Mouse (Mus musculus) ovary, adult 18-20 months (tissue): ENCODE results near the gene Lexm.
A peak's percentile ranks its signal among the peaks of the same experiment; 100 is the strongest.

ENCODE experiments used
- DNase-seq: peaks from one replicate; pipeline ENCODE4 v3.0.0; 2022; ENCODE audit warnings: low spot score, mixed read lengths

Gene Lexm

DNA sequence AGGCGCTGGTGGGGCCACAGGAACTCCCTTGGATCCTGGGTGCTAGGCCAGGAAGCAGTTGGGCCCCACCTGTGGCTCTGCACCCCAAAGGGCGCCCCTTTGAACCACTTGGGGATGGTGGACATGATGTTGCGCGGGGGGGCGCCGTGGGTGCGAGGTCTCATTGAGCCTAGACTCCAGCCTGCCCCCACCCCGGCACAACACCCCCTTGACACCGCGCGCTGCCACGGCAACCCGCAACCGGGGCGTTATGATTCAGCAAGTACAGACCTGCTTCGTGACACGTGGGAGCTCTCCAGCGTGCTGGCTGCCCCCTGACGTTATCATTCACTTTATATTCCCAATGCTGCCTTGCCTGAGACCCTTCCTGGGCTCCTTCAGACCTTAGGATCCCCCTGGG lies at the start of gene Lexm:
TSS of gene Lexm (minus strand) at position 186 of the 400 bp plus-strand sequence.
- DNase-seq = no peak

- no peak for DNase-seq
Measured at GRCm38 (mm10) chr4:106666546-106666945, 49.5 kb upstream of the Lexm start.

GRCm38 (mm10) chr4:106665673-106666072 lies 48.6 kb upstream of the Lexm start:
- no peak for DNase-seq

GRCm38 (mm10) chr4:106665269-106665668 lies 48.2 kb upstream of the Lexm start:
- no peak for DNase-seq

- DNase-seq = no peak
Measured at GRCm38 (mm10) chr4:106664697-106665096, 47.7 kb upstream of the Lexm start.

DNA sequence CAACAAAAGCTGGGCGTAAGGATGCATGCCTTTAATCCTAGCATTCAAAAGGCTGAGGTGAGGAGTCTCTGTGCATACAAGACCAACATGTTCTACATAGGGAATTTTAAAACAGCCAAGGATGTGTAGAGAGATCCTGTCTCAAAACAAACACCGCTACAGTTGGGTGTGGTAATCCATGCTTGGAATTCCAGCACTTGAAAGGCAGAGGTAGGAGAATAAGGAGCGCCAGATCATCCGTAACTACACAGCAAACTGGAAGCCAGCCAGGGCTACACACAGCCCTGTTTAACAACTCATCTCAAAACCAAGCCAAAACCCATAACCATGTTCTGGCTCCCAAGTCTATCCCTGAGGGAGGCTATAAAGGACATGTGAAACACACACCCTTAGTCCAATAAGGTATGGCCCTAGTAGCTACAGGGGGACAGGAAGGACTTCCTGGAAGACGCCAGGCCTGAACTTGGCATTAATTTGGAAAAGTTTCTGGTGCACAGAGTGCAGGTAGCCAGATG lies 47.0 kb upstream of the Lexm start:
- DNase-seq = no peak

DNA sequence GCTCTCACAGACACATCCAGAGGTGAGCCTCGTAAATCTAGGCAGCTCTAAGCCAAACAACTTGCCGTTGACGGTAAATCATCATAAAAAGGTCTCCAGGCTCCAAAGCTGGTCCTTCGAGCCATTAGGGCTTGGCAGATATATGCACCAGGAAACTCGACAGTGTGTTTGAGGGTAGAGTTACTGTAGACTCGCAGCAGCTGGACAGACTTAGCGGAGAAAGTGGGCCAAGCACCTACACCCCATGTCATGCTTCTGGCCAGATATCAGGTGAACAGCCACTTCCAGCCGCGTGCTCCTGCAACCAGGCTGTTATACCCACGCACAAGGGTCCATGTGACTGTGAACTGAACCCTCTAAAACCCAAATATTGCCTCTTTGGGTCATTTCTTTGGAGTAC lies 38.6 kb upstream of the Lexm start:
- no peak for DNase-seq

- DNase-seq = no peak
Measured at GRCm38 (mm10) chr4:106653051-106653450, 36.0 kb upstream of the Lexm start.

DNA sequence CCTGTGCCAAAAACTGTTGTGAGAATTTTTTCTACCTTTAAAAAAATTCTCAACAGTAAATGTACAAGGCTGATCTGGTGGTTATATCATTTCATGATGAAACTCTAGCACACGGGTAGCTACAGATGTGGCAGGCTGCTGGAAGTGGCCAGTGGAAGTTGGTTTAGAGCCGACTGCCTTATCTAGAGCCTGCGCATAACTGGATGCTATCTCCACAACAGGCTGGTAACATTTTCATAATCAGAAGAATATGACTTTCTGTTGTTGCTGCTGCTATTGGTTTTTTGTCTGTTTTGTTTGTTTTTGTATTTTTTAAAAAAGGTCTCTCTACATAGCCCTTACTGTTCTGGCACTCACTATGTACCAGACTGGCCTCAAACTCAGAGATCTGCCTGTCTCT lies 35.5 kb upstream of the Lexm start:
- no peak for DNase-seq

- DNase-seq = peak; percentile 96
Measured at GRCm38 (mm10) chr4:106650833-106651527, 33.9 kb upstream of the Lexm start, which contains the start of gene Pars2. Pars2 (plus strand) TSS chr4:106651069.

DNA sequence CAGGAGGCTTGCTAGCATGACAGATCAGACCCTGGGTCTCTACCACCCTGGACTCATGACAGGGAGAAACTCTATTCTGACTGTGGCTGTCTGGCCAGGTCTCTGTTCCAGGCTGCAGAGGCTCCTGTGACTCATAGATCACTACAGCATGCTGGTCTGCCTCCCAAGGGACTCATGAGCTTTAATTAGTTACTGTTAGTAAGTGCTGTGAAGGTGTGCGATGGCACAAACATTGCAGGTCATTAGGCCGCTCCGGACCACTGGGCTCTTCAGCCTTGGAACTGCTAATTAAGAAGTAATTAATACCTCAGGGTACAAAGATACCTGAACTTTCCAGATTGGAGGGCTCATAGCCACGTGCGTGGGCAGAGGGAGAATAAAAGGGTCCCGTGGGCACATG lies 30.1 kb upstream of the Lexm start:
- no peak for DNase-seq

DNA sequence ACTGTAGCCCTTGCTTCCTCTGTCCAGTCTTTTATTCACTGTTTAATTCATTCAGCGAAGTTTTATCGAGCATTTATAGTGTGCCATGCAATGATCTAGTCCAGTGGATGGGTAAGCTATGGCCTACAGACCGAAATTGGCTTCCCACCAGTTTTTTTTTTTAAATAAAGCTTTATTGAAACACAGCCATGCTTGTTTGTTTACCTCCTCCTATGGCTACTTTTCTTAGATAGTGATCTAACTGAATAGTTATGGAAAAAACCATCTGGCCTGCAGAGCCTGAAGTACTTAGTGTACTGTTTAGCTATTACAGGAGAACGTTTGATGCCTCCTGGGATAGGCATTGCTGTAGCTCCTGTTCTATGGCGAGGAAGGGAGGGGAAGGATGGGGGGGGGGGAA lies 28.8 kb upstream of the Lexm start:
- DNase-seq = no peak

GRCm38 (mm10) chr4:106644218-106644610 lies 27.2 kb upstream of the Lexm start:
- DNase-seq = no peak

GRCm38 (mm10) chr4:106643483-106644217 lies 26.6 kb upstream of the Lexm start:
- DNase-seq = no peak

DNA sequence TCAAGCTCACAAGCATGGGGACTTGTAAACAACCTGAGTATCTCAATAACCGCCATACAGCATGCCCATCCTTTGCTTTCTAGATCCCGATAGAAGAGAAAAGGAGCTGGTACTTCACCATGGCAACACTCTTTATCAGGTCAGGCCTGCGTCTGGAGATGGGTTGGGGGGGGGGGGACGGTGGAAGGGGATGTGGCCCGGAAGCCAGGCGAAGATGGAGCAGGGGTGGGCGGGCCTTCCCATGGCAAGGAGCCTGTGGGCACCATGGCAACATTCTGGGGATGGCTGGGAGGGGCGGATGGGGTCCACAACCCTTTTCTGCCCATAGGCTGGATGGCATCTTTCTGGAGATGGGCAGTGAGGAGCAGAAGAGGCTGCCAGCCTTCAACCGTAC lies 17.0 kb upstream of the Lexm start:
- DNase-seq = no peak

- DNase-seq = no peak
Measured at GRCm38 (mm10) chr4:106633281-106634085, 16.4 kb upstream of the Lexm start.

- no peak for DNase-seq
Measured at GRCm38 (mm10) chr4:106632313-106632712, 15.3 kb upstream of the Lexm start.

DNA sequence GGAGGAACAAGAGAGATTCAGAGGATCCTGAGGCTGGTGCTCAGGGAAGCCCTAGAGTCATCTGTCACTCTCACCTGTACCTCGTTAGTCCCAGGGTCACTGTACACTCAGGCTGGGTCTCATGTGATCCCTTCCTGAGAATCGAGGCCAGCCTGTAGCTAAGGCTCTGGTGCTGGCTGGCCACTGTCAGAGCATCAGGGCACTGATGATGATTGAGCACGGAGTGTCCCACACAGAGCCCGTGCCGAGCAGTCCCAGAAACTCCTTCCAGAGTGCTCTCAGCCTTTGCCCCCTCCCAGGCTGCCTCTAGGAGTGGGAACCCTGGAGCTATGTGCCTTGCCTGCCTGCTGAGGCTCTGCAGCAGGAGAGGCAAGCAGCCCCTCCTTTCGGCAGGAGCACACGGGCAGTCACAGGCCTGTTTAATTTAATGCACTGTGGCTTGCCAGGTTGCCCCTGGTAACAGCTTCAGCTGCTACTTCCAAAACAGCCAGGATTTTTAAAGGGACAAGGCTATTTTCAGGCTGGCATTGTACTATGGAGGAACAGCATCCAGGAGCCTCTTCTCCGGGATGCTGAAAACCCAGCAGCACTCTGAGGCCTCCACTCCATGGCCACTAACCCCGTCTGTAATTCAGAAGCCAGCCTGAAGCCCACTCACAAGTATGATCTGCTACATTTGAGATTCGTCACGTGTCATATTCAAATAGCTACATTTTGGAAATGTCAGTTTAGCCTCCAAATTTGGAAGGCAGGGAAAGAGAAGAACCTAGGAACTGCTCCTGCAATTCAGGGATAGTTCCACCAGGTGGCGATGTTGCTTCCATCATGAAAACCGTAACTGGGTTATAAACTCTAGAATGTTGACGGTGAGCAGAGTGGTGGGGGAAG lies 13.5 kb upstream of the Lexm start:
- DNase-seq = no peak

DNA sequence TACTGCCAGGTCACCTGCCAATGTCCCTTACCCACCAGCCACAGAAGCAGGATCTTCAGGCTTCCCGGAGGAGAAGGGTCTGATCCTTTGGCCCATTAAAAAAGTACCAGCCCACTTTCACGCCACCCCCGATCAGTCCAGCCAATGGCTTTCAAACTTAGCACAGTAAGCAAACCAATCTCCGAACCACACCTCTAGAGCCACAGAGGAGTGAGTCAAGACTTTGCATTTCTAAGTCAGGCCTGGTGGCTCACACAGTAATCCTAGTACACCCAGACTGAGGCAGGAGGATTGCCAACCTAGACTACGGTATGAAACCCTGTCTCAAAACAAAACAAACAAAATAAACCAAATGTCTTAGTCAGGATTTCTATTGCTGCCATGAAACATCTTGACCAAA lies 12.3 kb upstream of the Lexm start:
- DNase-seq = no peak

GRCm38 (mm10) chr4:106628650-106629360 lies 11.8 kb upstream of the Lexm start:
- no peak for DNase-seq

GRCm38 (mm10) chr4:106627809-106628208 lies 10.8 kb upstream of the Lexm start:
- DNase-seq = no peak
